Mouse (Mus musculus) heart, postnatal 0 days (tissue): ENCODE data around the gene Dusp16. TPM values are rescaled to one million over a fixed set of nuclear protein-coding genes. Genes with fewer than 3 reads are reported as not detected.

Experiments used
- ATAC-seq: fragments of 200-750 bp; cut with Nextera tagmentation; 2 replicates; pipeline ENCODE4 v1.8.0; 2017; ENCODE audit warnings: low read depth, moderate number of reproducible peaks, moderate library complexity; ENCODE audit not compliant: insufficient read depth
- DNase-seq: peaks from one replicate; pipeline ENCODE4 v3.0.0-alpha.2; 2016; ENCODE audit warnings: low spot score
- H3K27ac ChIP-seq: fragments of 300-500 bp; sonication (generic); 2 replicates; pipeline ENCODE4 v1.5.1; 2014; ENCODE audit warnings: low read depth, mild to moderate bottlenecking
- H3K27me3 ChIP-seq: fragments of 300-500 bp; sonication (generic); 2 replicates; pipeline ENCODE4 v1.6.1; 2014; ENCODE audit warnings: low read length, mixed read lengths; ENCODE audit not compliant: control insufficient read depth, insufficient read depth
- H3K36me3 ChIP-seq: fragments of 300-500 bp; sonication (generic); replicated peaks from 2 replicates; pipeline ENCODE4 v1.6.1; 2014; ENCODE audit warnings: low read length, mixed read lengths; ENCODE audit not compliant: control insufficient read depth, insufficient read depth
- H3K4me1 ChIP-seq: fragments of 300-500 bp; sonication (generic); 2 replicates; pipeline ENCODE4 v1.6.1; 2014; ENCODE audit warnings: antibody characterized with exemption; ENCODE audit not compliant: control insufficient read depth, insufficient read depth
- H3K4me2 ChIP-seq: fragments of 300-500 bp; sonication (generic); 2 replicates; pipeline ENCODE4 v1.6.1; 2014; ENCODE audit warnings: low read depth, mild to moderate bottlenecking, low read length, moderate library complexity
- H3K4me3 ChIP-seq: fragments of 300-500 bp; sonication (generic); 2 replicates; pipeline ENCODE4 v1.5.1; 2014; ENCODE audit warnings: low read depth, low read length
- H3K9ac ChIP-seq: fragments of 300-500 bp; sonication (generic); replicated peaks from 2 replicates; pipeline ENCODE4 v1.6.1; 2014; ENCODE audit warnings: low read depth, low read length, mixed read lengths
- H3K9me3 ChIP-seq: fragments of 300-500 bp; sonication (generic); replicated peaks from 2 replicates; pipeline ENCODE4 v1.6.1; 2016; ENCODE audit warnings: low read length; ENCODE audit not compliant: control insufficient read depth
- CTCF ChIP-seq: IDR thresholded peaks from 2 replicates; pipeline ENCODE4 v1.5.1; 2016; ENCODE audit warnings: antibody characterized with exemption, control low read depth, low read depth
- EP300 ChIP-seq: IDR thresholded peaks from 2 replicates; pipeline ENCODE4 v1.6.1; 2016; ENCODE audit warnings: antibody characterized with exemption, low read depth
- WGBS: fragments of 180-500 bp; shearing (Covaris S2); extraction: QIAGEN DNeasy Blood & Tissue Kit; methylation state at CpG from one replicate; pipeline ENCODE4 v1.1.7; 2014; 5-methylcytosine and 5-hydroxymethylcytosine counted together
- polyA plus RNA-seq: library from polyadenylated mRNA; unstranded; fragments of >200 nt; fragmentation: Nextera tagmentation; extraction: Ambion mirVana; gene quantifications from 2 replicates; pipeline ENCODE4 v1.2.1, GENCODE M21; 2015
- total RNA-seq: library from RNA; depleted of rRNA; stranded (reverse); fragments of >200 nt; gene quantifications from 2 replicates; pipeline ENCODE4 v1.2.3, GENCODE M21; 2014; ENCODE audit warnings: low replicate concordance

Dusp16 gene
- total and polyA plus RNA-seq, 2 experiments from 2014 or later, result 9.6 to 29.2 TPM

DNA sequence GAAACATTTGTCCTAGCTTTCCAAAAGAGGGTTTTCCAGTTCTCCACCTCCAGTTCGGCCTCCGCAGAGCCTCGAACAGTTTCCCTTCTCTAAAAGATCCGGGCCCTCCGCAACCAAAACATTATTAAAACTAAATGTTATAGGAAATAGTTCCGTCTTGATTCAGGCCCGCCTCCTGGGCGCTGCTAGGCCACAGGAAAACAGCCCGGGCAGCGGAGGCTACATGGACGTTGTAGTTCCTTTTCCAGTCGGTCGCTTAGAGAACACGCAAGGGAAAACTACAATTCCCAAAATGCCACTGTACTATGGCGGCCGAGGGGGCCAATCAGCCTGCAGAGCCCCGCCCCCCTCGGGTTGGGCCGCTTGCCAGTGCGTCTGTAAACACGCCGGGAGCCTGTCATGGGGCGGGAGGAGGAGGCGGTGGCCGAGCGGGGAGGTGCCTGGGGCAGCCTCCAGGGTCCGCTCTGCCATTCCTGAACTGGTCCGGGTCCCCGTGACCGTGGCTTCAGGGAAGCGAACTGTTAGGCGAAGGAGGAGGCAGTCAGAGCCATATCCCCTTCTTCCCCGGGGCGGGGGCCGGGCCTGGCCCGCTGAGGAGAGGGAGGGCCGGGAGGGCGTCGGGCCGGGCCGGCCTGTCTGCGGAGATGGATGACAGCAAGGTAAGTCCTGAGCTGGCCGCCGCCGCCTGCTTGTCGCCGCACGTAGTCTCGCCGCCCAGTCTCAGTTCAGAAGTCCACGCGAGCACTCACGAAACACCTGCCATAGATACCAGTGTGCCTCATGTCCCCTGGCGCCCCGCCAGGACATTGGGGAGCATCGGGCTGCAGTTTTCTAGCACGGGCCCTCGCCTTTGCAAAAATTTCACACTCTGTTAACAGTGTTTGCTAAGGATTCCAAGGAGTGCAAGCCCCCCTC, 37.6 kb upstream of the Dusp16 start, which contains the start of gene Crebl2:
Gene Crebl2, plus strand, starts transcription at position 369 of the 915 bp plus-strand sequence.
- Histone ChIP-seq H3K4me1 (no peaks in the 10 kb centered on the region), H3K4me2 (peak within 1 kb of the TSS; percentile 73), H3K4me3 (peak within 1 kb of the TSS; percentile 68), H3K9ac (peak within 1 kb of the TSS; percentile 81), H3K36me3 (no peaks in the 10 kb centered on the region), H3K27me3 (no peaks in the 10 kb centered on the region), H3K9me3 (no peaks in the 10 kb centered on the region), H3K27ac (peak within 1 kb of the TSS; percentile 96)
- WGBS, result under 1% methylated on average over 49 of the region's 58 CpGs
- TF ChIP-seq EP300 (peak; percentile 96), CTCF (peak; percentile 31)
- peak; percentile 98 for DNase-seq
- ATAC-seq, result peak; percentile 97

DNA sequence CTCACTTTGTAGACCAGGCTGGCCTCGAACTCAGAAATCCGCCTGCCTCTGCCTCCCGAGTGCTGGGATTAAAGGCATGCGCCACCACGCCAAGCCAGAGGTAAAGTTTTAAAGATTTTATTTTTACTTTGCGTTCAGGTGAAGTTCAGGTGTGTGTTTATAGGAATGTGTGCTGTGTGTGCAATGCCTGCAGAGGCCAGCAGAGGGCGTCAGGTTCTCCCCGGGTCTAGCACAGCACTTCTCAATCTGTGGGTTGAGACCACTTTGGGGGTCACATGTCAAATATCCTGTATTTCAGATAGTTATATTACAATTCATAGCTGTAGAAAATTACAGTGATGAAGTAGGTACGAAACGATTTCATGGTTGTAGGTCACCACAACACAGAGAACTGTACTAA, 30.4 kb upstream of the Dusp16 start:
- peak; percentile 38; the same call in 1 of the 2 replicates for TF ChIP-seq CTCF
- TF ChIP-seq EP300, result no peak
- Histone ChIP-seq H3K9me3 (no peaks in the 10 kb centered on the region), H3K9ac (no peak overlapping the region), H3K27me3 (no peaks in the 10 kb centered on the region), H3K4me2 (no peak overlapping the region), H3K27ac (no peak overlapping the region), H3K36me3 (no peaks in the 10 kb centered on the region), H3K4me1 (no peaks in the 10 kb centered on the region), H3K4me3 (no peak overlapping the region)
- ATAC-seq (no peak), DNase-seq (no peak)
- WGBS, result 68% methylated on average over 10 of the region's 10 CpGs

DNA sequence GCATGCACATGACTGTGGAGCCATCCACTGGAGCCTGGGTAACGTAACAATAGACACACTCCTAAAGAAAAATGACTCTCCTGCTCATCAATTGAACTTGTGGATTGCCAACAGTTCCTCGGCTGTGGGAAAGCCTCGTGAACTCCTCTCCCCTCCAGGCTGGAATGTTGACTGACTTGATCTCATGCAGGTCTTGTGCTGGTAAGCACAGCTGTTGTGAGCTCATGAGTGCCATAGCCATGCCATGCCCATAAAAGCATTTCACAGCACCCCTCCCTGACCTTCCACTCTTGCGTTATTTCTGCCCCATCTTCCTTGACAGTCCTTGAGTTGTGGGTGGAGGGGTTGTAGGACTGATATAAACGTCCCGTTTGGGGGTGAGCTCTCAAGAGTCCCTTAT, 28.0 kb upstream of the Dusp16 start:
- TF ChIP-seq EP300 (no peak), CTCF (no peak)
- H3K27ac ChIP-seq, result no peak overlapping the region
- H3K4me2 ChIP-seq, result no peak overlapping the region
- no peaks in the 10 kb centered on the region for H3K4me1 ChIP-seq
- 41% methylated on average over 6 of the region's 6 CpGs for WGBS
- no peak overlapping the region for H3K4me3 ChIP-seq
- H3K36me3 ChIP-seq, result no peaks in the 10 kb centered on the region
- H3K9ac ChIP-seq, result no peak overlapping the region
- H3K27me3 ChIP-seq, result no peaks in the 10 kb centered on the region
- DNase-seq (no peak), ATAC-seq (no peak)
- H3K9me3 ChIP-seq, result no peaks in the 10 kb centered on the region

DNA sequence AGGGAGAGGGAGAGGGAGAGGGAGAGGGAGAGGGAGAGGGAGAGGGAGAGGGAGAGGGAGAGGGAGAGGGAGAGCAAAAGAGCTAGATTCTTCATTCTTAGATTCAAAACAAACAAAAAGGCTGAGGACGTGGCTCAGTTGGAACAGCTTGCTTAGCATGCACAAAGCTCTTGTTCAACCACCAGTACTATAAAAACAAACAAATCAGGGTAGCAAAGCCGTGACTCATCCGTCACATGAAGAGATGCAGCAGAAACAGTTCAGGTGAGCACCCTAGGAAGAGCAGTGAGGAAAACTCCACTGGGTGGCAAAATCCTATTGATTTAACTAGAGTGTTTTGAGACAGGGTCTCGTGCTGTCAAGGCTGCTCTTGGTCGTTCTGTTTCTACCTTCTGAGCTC, 27.3 kb upstream of the Dusp16 start:
- no peak for TF ChIP-seq EP300
- TF ChIP-seq CTCF, result no peak
- no peak overlapping the region for H3K9ac ChIP-seq
- H3K27ac ChIP-seq, result no peak overlapping the region
- H3K4me2 ChIP-seq, result no peak overlapping the region
- 60% methylated on average over 5 of the region's 5 CpGs for whole genome bisulfite sequencing
- DNase-seq (no peak), ATAC-seq (no peak)
- no peaks in the 10 kb centered on the region for H3K4me1 ChIP-seq
- H3K9me3 ChIP-seq, result no peaks in the 10 kb centered on the region
- no peaks in the 10 kb centered on the region for H3K27me3 ChIP-seq
- no peaks in the 10 kb centered on the region for H3K36me3 ChIP-seq
- no peak overlapping the region for H3K4me3 ChIP-seq

DNA sequence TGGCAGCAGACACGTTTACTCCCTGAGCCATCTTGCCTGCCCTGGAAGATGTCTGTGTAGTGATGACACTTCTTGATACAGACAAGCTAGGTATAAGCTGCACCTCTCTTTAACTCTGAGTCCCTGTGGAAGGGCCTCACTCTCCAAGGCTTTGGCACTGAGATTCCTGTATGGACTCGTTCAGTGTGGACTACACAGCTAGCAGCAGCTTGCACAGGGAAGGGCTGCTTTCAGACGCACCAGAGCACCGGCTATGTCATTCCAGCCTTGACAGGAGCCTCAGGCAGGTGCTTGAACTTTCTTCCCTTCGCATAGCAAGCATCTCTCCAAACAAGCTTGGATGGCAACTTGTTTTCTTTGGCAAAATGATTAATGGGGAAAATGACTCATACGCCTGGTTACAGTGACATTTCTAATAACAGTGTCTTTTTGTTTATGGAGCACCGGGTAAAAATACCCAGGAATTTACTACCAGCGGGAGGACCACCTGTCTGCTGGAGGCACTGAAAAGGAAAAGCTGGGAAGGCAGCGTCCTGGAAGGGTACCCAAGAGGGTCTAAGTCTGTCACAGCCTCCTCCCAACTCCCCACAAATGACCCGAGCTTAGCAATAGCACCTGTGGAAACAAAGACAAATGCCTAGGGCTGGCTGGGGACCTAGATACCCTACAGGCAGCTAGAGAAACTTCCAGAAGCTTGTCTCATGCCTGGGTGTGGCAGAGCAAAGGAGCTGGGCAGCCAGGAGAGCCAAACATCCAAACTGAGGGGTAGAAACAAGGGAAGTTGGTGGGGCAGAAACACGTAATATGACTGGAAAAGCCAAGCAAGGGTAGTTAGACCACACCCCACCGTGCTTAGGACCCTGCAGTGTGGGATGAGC, 24.9 kb upstream of the Dusp16 start:
- no peaks in the 10 kb centered on the region for H3K36me3 ChIP-seq
- no peak overlapping the region for H3K4me3 ChIP-seq
- no peak overlapping the region for H3K4me2 ChIP-seq
- no peaks in the 10 kb centered on the region for H3K27me3 ChIP-seq
- WGBS, result 47% methylated on average over 12 of the region's 12 CpGs
- no peak for TF ChIP-seq EP300
- TF ChIP-seq CTCF, result no peak
- H3K9ac ChIP-seq, result no peak overlapping the region
- no peak for DNase-seq
- H3K9me3 ChIP-seq, result no peaks in the 10 kb centered on the region
- H3K4me1 ChIP-seq, result no peaks in the 10 kb centered on the region
- ATAC-seq, result no peak
- H3K27ac ChIP-seq, result no peak overlapping the region
